Mouse (Mus musculus): Measurements from ENCODE around the gene Gcc1.

DNA sequence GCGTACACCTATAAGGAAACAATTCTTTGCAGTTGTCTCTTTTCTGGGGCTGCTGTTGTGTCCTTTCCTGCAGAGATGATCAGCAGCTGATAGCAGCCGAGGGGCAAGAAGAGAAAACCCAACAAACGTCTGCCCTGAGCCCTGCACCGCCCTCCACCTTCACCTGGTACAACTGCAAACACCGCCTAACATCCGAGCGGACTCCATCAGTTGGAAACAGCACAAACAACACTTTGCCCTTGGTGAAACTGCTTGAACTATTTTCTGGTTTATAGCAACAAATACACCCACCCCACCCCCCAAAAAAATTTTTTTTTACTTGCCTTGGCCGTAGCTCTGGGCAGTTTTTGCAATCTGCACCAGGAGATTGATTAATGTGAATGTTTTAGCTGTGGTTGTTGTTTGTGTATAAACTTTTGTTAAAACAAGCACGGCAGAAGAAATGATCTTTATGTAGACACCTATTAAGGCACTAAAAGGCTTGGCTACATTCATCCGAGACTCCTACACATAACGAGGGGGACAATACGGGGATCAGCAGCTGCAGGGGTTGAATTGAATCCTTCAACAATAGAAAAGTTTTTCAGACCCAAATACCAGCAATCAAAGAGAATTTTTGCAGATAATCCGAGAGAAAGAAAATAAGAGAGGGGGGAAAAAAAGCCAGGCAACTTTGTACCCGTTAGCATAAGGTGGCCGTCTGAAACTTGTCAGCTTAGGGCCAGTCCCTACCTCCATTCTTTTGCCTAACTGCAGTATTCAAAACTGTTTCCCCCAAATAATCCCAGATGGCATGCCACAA, 31.9 kb downstream of the Gcc1 start:
- TF ChIP-seq CTCF (IDR thresholded peaks at IDR 0.05; ENCODE audit: control insufficient read depth, insufficient read depth, low read length) (no peak), POLR2A (IDR thresholded peaks at IDR 0.05; ENCODE audit: borderline replicate concordance, control insufficient read depth, low read depth, low read length) (no peak)

Data from bone marrow, adult 2 months (tissue).